Mouse (Mus musculus): ENCODE results near the gene Obp1a.

The Obp1a gene

DNA sequence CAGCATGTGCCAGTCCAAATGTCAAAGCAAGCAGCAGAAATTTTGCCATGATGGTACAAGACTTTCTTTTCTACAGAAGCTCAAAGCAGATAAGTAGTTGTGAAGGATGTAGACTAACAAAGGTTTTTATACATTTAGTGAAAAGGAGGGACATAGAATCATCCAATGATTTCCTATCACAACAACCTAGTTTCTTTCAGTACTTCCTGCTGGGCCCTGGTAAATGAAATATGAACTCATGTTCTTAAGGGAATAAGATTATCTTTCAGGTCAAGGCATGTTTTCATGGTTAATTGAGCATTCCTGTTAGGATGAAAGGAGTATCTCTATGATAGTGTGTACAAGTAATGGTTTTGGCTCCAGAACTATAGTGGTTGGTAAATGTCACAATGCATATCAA is at the start of gene Obp1a:
Gene Obp1a (minus strand): TSS at position 101 of the 400 bp plus-strand sequence.
- no peak for DNase-seq

DNA sequence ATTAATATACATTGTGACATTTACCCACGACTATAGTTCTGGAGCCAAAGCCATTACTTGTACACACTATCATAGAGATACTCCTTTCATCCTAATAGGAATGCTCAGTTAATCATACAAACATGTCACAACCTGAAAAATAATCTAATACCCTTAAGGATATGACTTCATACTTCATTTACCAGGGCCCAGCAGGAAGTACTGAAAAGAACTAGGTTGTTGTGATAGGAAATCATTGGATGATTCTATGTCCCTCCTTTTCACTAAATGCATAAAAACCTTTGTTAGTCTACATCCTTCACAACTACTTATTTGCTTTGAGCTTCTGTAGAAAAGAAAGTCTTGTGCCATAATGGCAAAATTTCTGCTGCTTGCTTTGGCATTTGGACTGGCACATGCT is 34.0 kb upstream of the Obp1a start, which contains the start of gene Gm5938:
Gene Gm5938 (plus strand): TSS at position 301 of the 400 bp plus-strand sequence.
- no peak for DNase-seq

All from cerebellum, postnatal 14 days (tissue).